Comparison of ENCODE assay signal across 7 mouse cellular contexts in genomic region chr2:35622261-35623103, GRCm38 (mm10).
A peak's percentile ranks its signal among the peaks of the same experiment; 100 is the strongest.
DNase-seq lines count a peak whose midpoint lies in the region; ATAC-seq and TF ChIP-seq lines count a peak whose summit lies in the region.

No protein-coding gene starts in this region.

- TF ChIP-seq CTCF in embryonic fibroblast, embryonic 13.5 days (IDR thresholded peaks at IDR 0.05; ENCODE audit: borderline replicate concordance, insufficient read depth, low read length) = no peak

- 2% methylated on average over 20 of the region's 20 CpGs for WGBS in lung, embryonic 16.5 days
- under 1% methylated on average over 19 of the region's 20 CpGs for WGBS in limb, embryonic 14.5 days
- WGBS in stomach, embryonic 14.5 days = 2% methylated on average over 20 of the region's 20 CpGs

- H3K4me3 ChIP-seq in lung, embryonic 16.5 days (ENCODE audit: low read length) = peak overlapping the region; percentile 75
- H3K4me3 ChIP-seq in embryonic fibroblast, embryonic 13.5 days (ENCODE audit: insufficient read depth, low read length) = peak overlapping the region; percentile 41
- H3K4me3 ChIP-seq in limb, embryonic 14.5 days (replicated peaks; ENCODE audit: low read length) = peak overlapping the region; percentile 84
- peak overlapping the region; percentile 53 for H3K4me3 ChIP-seq in stomach, embryonic 14.5 days (ENCODE audit: low read depth, low read length)

- H3K27ac ChIP-seq in lung, embryonic 16.5 days (ENCODE audit: low read length) = peak overlapping the region; percentile 51
- no peak overlapping the region for H3K27ac ChIP-seq in embryonic fibroblast, embryonic 13.5 days (ENCODE audit: insufficient read depth, low read length)
- H3K27ac ChIP-seq in limb, embryonic 14.5 days (replicated peaks; ENCODE audit: low read depth, low read length) = peak overlapping the region; percentile 78
- H3K27ac ChIP-seq in stomach, embryonic 14.5 days (ENCODE audit: low read length) = peak overlapping the region; percentile 68; the same call in 1 of the 2 replicates

- peak overlapping the region; percentile 65 for H3K4me2 ChIP-seq in lung, embryonic 16.5 days (ENCODE audit: low read depth, low read length)
- peak overlapping the region; percentile 79 for H3K4me2 ChIP-seq in limb, embryonic 14.5 days (replicated peaks; ENCODE audit: low read depth, low read length, severe bottlenecking)
- H3K4me2 ChIP-seq in stomach, embryonic 14.5 days (replicated peaks; ENCODE audit: low read depth, low read length) = peak overlapping the region; percentile 96

- no peaks in the 10 kb centered on the region for H3K36me3 ChIP-seq in lung, embryonic 16.5 days (ENCODE audit: control insufficient read depth, insufficient read depth, low read length)
- peaks cover 6% of the 10 kb centered on the region; the same call in 1 of the 2 replicates for H3K36me3 ChIP-seq in limb, embryonic 14.5 days (ENCODE audit: control insufficient read depth, insufficient read depth, low read length)
- H3K36me3 ChIP-seq in stomach, embryonic 14.5 days (ENCODE audit: control insufficient read depth, insufficient read depth, low read length) = peaks cover 9% of the 10 kb centered on the region; the same call in 1 of the 2 replicates

- H3K27me3 ChIP-seq in lung, embryonic 16.5 days (ENCODE audit: control insufficient read depth, insufficient read depth, low read depth, low read length) = no peaks in the 10 kb centered on the region
- no peaks in the 10 kb centered on the region for H3K27me3 ChIP-seq in limb, embryonic 14.5 days (ENCODE audit: control insufficient read depth, insufficient read depth, low read length)
- H3K27me3 ChIP-seq in stomach, embryonic 14.5 days (ENCODE audit: control insufficient read depth, insufficient read depth, low read length) = no peaks in the 10 kb centered on the region

- no peak for ATAC-seq in lung, embryonic 16.5 days (ENCODE audit: low read depth)
- peak; percentile 13 for ATAC-seq in limb, embryonic 14.5 days (ENCODE audit: low FRiP score, low read depth)
- ATAC-seq in stomach, embryonic 14.5 days (ENCODE audit: insufficient number of reproducible peaks, insufficient read depth, low FRiP score, low read depth) = no peak

- TF ChIP-seq POLR2A in embryonic fibroblast, embryonic 13.5 days (IDR thresholded peaks at IDR 0.05; ENCODE audit: low read depth, low read length) = no peak
- TF ChIP-seq POLR2A in limb, embryonic 14.5 days (IDR thresholded peaks at IDR 0.05; ENCODE audit: borderline replicate concordance, extremely low read depth, insufficient read depth, insufficient read length) = no peak

- no peaks in the 10 kb centered on the region for H3K9me3 ChIP-seq in lung, embryonic 16.5 days (ENCODE audit: control insufficient read depth, low read length)
- no peaks in the 10 kb centered on the region for H3K9me3 ChIP-seq in limb, embryonic 14.5 days (ENCODE audit: control insufficient read depth, low read length)
- no peaks in the 10 kb centered on the region for H3K9me3 ChIP-seq in stomach, embryonic 14.5 days (ENCODE audit: control insufficient read depth, low read depth, low read length)

- peak overlapping the region; percentile 87 for H3K9ac ChIP-seq in lung, embryonic 16.5 days (ENCODE audit: low read length)
- peak overlapping the region; percentile 88 for H3K9ac ChIP-seq in limb, embryonic 14.5 days (ENCODE audit: low read depth, low read length, severe bottlenecking)
- H3K9ac ChIP-seq in stomach, embryonic 14.5 days (replicated peaks; ENCODE audit: low read depth, low read length) = peak overlapping the region; percentile 76

- H3K4me1 ChIP-seq in lung, embryonic 16.5 days (replicated peaks; ENCODE audit: control insufficient read depth, insufficient read depth, low read length) = peaks cover 72% of the 10 kb centered on the region
- H3K4me1 ChIP-seq in embryonic fibroblast, embryonic 13.5 days (ENCODE audit: control insufficient read depth, insufficient read depth, low read length) = no peaks in the 10 kb centered on the region
- H3K4me1 ChIP-seq in limb, embryonic 14.5 days (ENCODE audit: control insufficient read depth, insufficient read depth, low read length) = peaks cover 78% of the 10 kb centered on the region
- H3K4me1 ChIP-seq in stomach, embryonic 14.5 days (ENCODE audit: control insufficient read depth, insufficient read depth, low read length) = peaks cover 75% of the 10 kb centered on the region

- no peak for DNase-seq in lung, postnatal 25 days (ENCODE audit: low spot score)
- DNase-seq in limb, embryonic 14.5 days (ENCODE audit: low spot score) = no peak
- no peak for DNase-seq in adipocyte (ENCODE audit: low spot score)
- DNase-seq in frontal cortex, postnatal 36 days (ENCODE audit: low spot score in 2 of 2) = no peak
